Mouse (Mus musculus): ENCODE data around the gene Itpa. TPM values are rescaled to one million over a fixed set of nuclear protein-coding genes. Genes with fewer than 3 reads are reported as not detected.

Gene Itpa
- 87.8 and 89.8 TPM in 2 replicates for polyA plus RNA-seq (2014; fragmentation: Nextera tagmentation; extraction: Ambion mirVana)

- H3K36me3 ChIP-seq (ENCODE audit: control insufficient read depth, insufficient read depth, low read length) = peaks cover 12% of the 10 kb centered on the region
- no peaks in the 10 kb centered on the region for H3K9me3 ChIP-seq (ENCODE audit: control insufficient read depth, low read depth, low read length)
- under 1% methylated on average over 31 of the region's 31 CpGs for WGBS
- H3K4me2 ChIP-seq (replicated peaks; ENCODE audit: low read depth, low read length) = peak within 1 kb of the TSS; percentile 83
- peak within 1 kb of the TSS; percentile 61 for H3K27ac ChIP-seq (ENCODE audit: low read length)
- H3K4me3 ChIP-seq (ENCODE audit: low read depth, low read length) = peak within 1 kb of the TSS; percentile 68
- no peaks in the 10 kb centered on the region for H3K27me3 ChIP-seq (ENCODE audit: control insufficient read depth, insufficient read depth, low read length)
- peaks cover 8% of the 10 kb centered on the region; the same call in 1 of the 2 replicates for H3K4me1 ChIP-seq (ENCODE audit: control insufficient read depth, insufficient read depth, low read length)
- peak within 1 kb of the TSS; percentile 78 for H3K9ac ChIP-seq (replicated peaks; ENCODE audit: low read depth, low read length)
- peak; percentile 53 for ATAC-seq (ENCODE audit: insufficient number of reproducible peaks, insufficient read depth, low FRiP score, low read depth)
Observed at GRCm38 (mm10) chr2:130667559-130667958, at the start of gene Itpa. Itpa (plus strand) TSS chr2:130667610.

DNA sequence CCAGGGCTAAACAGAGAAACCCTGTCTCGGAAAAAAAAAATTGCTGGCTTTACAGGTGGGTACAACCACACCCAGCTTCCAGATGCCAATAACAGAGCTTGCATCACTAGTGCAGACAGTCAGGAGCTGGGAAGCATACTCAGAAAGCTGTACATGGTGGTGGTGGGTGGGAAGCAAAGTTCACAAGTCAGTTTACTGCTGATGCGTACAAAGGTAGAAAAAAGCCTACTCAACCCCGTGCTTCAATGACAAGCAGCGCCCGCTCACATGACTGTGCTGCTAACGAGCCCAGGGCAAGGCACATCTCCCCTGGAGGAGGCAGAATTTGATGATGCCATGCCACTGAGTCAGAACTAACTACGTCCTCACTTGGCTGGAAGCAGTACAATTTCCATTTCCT lies 48.4 kb upstream of the Itpa start:
- H3K36me3 ChIP-seq (ENCODE audit: control insufficient read depth, insufficient read depth, low read length) = peaks cover 26% of the 10 kb centered on the region
- H3K4me1 ChIP-seq (ENCODE audit: control insufficient read depth, insufficient read depth, low read length) = no peaks in the 10 kb centered on the region
- ATAC-seq (ENCODE audit: insufficient number of reproducible peaks, insufficient read depth, low FRiP score, low read depth) = no peak
- no peak overlapping the region for H3K9ac ChIP-seq (replicated peaks; ENCODE audit: low read depth, low read length)
- H3K27me3 ChIP-seq (ENCODE audit: control insufficient read depth, insufficient read depth, low read length) = no peaks in the 10 kb centered on the region
- 88% methylated on average over 7 of the region's 7 CpGs for WGBS
- no peak overlapping the region for H3K27ac ChIP-seq (ENCODE audit: low read length)
- H3K4me3 ChIP-seq (ENCODE audit: low read depth, low read length) = no peak overlapping the region
- no peaks in the 10 kb centered on the region for H3K9me3 ChIP-seq (ENCODE audit: control insufficient read depth, low read depth, low read length)
- no peak overlapping the region for H3K4me2 ChIP-seq (replicated peaks; ENCODE audit: low read depth, low read length)

- no peaks in the 10 kb centered on the region for H3K27me3 ChIP-seq (ENCODE audit: control insufficient read depth, insufficient read depth, low read length)
- no peak for ATAC-seq (ENCODE audit: insufficient number of reproducible peaks, insufficient read depth, low FRiP score, low read depth)
- no peak overlapping the region for H3K27ac ChIP-seq (ENCODE audit: low read length)
- WGBS = 64% methylated on average over 3 of the region's 3 CpGs
- no peaks in the 10 kb centered on the region for H3K9me3 ChIP-seq (ENCODE audit: control insufficient read depth, low read depth, low read length)
- no peak overlapping the region for H3K9ac ChIP-seq (replicated peaks; ENCODE audit: low read depth, low read length)
- H3K4me1 ChIP-seq (ENCODE audit: control insufficient read depth, insufficient read depth, low read length) = no peaks in the 10 kb centered on the region
- peaks cover 11% of the 10 kb centered on the region for H3K36me3 ChIP-seq (ENCODE audit: control insufficient read depth, insufficient read depth, low read length)
- H3K4me2 ChIP-seq (replicated peaks; ENCODE audit: low read depth, low read length) = peak overlapping the region; percentile 94; the same call in 1 of the 2 replicates
- peak overlapping the region; percentile 98 for H3K4me3 ChIP-seq (ENCODE audit: low read depth, low read length)
Observed at GRCm38 (mm10) chr2:130628424-130628823, 39.0 kb upstream of the Itpa start.

DNA sequence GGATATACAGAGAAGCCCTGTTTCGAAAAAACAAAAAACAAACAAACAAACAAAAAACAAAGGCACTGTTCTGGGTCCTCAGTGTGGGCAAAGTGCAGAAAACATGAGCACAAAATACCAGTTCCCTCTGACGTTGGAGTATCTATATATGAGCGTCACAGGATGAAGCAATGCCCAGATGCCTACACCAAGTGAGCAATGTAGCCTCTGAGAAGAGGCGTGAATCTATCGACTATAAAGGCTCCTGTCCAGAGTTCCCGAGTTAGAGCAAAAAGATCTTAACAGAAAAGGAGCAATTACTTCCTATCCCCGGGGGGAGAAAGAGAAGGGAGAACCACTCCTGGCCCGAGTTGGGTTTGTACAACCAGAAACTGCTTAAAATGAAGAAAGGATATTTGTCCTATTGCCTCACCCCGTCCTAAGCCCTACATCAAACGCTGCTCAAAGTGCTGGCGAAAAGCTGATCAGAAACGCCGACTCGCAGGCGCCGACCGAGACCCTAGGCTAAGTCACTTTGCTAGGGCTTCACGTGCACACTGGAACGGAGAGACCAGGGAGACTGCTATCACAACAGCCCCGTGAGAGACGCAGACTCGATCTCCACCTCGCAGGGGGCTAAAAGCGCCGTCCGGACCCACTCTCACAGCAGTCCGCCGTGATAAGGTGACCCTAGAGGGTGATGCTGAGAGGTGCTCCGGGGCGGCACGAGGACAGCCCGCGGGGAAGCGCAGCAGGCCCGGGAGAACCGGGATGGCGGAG lies 38.2 kb upstream of the Itpa start:
- WGBS = 2% methylated on average over 37 of the region's 37 CpGs
- H3K4me2 ChIP-seq (replicated peaks; ENCODE audit: low read depth, low read length) = peak overlapping the region; percentile 94
- H3K9me3 ChIP-seq (ENCODE audit: control insufficient read depth, low read depth, low read length) = no peaks in the 10 kb centered on the region
- 0 out of 2 replicates have a peak, but pooled peaks cover 1% of the 10 kb centered on the region for H3K4me1 ChIP-seq (ENCODE audit: control insufficient read depth, insufficient read depth, low read length)
- H3K27me3 ChIP-seq (ENCODE audit: control insufficient read depth, insufficient read depth, low read length) = peaks cover 5% of the 10 kb centered on the region
- peak overlapping the region; percentile 86 for H3K9ac ChIP-seq (replicated peaks; ENCODE audit: low read depth, low read length)
- ATAC-seq (ENCODE audit: insufficient number of reproducible peaks, insufficient read depth, low FRiP score, low read depth) = peak; percentile 42; the same call in 1 of the 2 replicates
- peak overlapping the region; percentile 22; the same call in 1 of the 2 replicates for H3K27ac ChIP-seq (ENCODE audit: low read length)
- H3K4me3 ChIP-seq (ENCODE audit: low read depth, low read length) = peak overlapping the region; percentile 98
- H3K36me3 ChIP-seq (ENCODE audit: control insufficient read depth, insufficient read depth, low read length) = peaks cover 11% of the 10 kb centered on the region; the same call in 1 of the 2 replicates

DNA sequence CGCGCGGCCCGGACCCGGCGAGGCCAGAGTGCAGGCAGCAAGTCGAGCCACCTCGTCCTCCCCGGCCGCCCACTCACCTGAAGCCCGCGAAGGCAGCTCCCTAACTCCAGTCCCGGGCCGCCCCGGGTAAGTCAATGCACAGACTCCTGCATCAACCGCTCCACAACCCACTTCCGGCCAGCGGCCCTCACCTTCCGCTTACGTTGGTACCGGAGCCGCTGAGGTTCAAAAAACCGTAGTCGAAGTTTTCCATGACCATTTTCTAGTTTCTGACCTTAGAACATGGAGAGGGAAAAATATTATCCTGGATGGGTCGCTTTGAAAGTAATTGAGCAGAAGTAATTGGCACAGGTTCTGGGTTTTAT lies 37.6 kb upstream of the Itpa start, which contains the start of the genes Fastkd5 and Ubox5:
Gene Fastkd5, minus strand, starts transcription at position 189 of the 365 bp plus-strand sequence.
Gene Ubox5, minus strand, starts transcription at position 200 of the 365 bp plus-strand sequence.
- H3K4me3 ChIP-seq (ENCODE audit: low read depth, low read length) = peak within 1 kb of the TSS; percentile 98
- H3K4me1 ChIP-seq (ENCODE audit: control insufficient read depth, insufficient read depth, low read length) = 0 out of 2 replicates have a peak, but pooled peaks cover 3% of the 10 kb centered on the region
- H3K27me3 ChIP-seq (ENCODE audit: control insufficient read depth, insufficient read depth, low read length) = peaks cover 6% of the 10 kb centered on the region
- H3K4me2 ChIP-seq (replicated peaks; ENCODE audit: low read depth, low read length) = peak within 1 kb of the TSS; percentile 94
- H3K27ac ChIP-seq (ENCODE audit: low read length) = peak within 1 kb of the TSS; percentile 22; the same call in 1 of the 2 replicates
- whole genome bisulfite sequencing = under 1% methylated on average over 25 of the region's 25 CpGs
- H3K36me3 ChIP-seq (ENCODE audit: control insufficient read depth, insufficient read depth, low read length) = peaks cover 9% of the 10 kb centered on the region; the same call in 1 of the 2 replicates
- H3K9me3 ChIP-seq (ENCODE audit: control insufficient read depth, low read depth, low read length) = no peaks in the 10 kb centered on the region
- H3K9ac ChIP-seq (replicated peaks; ENCODE audit: low read depth, low read length) = peak within 1 kb of the TSS; percentile 86
- ATAC-seq (ENCODE audit: insufficient number of reproducible peaks, insufficient read depth, low FRiP score, low read depth) = peak; percentile 70; the same call in 1 of the 2 replicates

- Histone ChIP-seq H3K9ac (replicated peaks; ENCODE audit: low read depth, low read length) (no peak overlapping the region), H3K27me3 (ENCODE audit: control insufficient read depth, insufficient read depth, low read length) (peaks cover 14% of the 10 kb centered on the region), H3K4me1 (ENCODE audit: control insufficient read depth, insufficient read depth, low read length) (peaks cover 14% of the 10 kb centered on the region; the same call in 1 of the 2 replicates), H3K4me3 (ENCODE audit: low read depth, low read length) (no peak overlapping the region), H3K9me3 (ENCODE audit: control insufficient read depth, low read depth, low read length) (no peaks in the 10 kb centered on the region), H3K4me2 (replicated peaks; ENCODE audit: low read depth, low read length) (no peak overlapping the region), H3K27ac (ENCODE audit: low read length) (no peak overlapping the region), H3K36me3 (ENCODE audit: control insufficient read depth, insufficient read depth, low read length) (peaks cover 3% of the 10 kb centered on the region; the same call in 1 of the 2 replicates)
- no peak for ATAC-seq (ENCODE audit: insufficient number of reproducible peaks, insufficient read depth, low FRiP score, low read depth)
- 79% methylated on average over 1 of the region's 1 CpGs for WGBS
Observed at GRCm38 (mm10) chr2:130632416-130632815, 35.0 kb upstream of the Itpa start.

DNA sequence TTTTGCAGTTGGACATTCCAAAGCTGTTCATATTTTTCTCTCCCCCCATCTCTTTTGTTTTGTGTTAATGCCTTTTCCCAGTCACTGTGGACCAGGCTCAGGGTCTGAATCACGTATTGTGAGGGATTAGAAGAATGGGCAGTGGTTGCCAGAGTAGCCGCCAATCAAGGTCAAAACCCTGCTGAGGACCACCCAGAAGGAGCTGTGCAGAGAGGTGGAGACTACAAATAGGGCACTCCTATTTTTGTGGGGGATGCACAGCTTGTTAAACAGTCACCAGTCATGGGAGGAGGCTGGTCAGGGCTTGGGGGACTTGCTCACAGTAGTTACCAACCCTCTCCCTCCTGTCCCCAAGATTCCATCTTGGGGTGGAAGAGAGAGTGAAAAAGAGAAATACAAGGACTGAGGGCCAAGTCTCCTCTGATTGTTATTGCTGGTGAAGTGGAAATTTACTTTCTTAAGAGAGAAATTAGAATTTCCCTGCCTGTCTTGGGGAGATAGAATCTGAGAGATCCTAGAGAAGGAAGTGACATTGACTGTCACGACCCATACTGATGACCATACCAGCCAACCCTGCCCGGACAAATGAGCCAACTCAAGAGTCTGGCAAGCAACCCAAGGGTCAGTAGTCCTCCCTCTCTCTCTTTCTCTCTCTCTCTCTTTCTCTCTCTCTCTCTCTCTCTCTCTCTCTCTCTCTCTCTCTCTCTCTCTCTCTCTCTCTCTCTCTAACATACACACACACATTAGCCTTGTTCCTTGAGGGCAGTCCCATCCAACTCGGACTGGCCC lies 34.3 kb upstream of the Itpa start:
- peaks cover 14% of the 10 kb centered on the region for H3K27me3 ChIP-seq (ENCODE audit: control insufficient read depth, insufficient read depth, low read length)
- H3K27ac ChIP-seq (ENCODE audit: low read length) = no peak overlapping the region
- no peak overlapping the region for H3K4me3 ChIP-seq (ENCODE audit: low read depth, low read length)
- H3K36me3 ChIP-seq (ENCODE audit: control insufficient read depth, insufficient read depth, low read length) = no peaks in the 10 kb centered on the region
- H3K4me2 ChIP-seq (replicated peaks; ENCODE audit: low read depth, low read length) = no peak overlapping the region
- ATAC-seq (ENCODE audit: insufficient number of reproducible peaks, insufficient read depth, low FRiP score, low read depth) = no peak
- H3K4me1 ChIP-seq (ENCODE audit: control insufficient read depth, insufficient read depth, low read length) = peaks cover 14% of the 10 kb centered on the region; the same call in 1 of the 2 replicates
- WGBS = 58% methylated on average over 5 of the region's 5 CpGs
- no peak overlapping the region for H3K9ac ChIP-seq (replicated peaks; ENCODE audit: low read depth, low read length)
- H3K9me3 ChIP-seq (ENCODE audit: control insufficient read depth, low read depth, low read length) = no peaks in the 10 kb centered on the region
